Mouse (Mus musculus) monocyte, adult 2 months (primary cell): ENCODE data around the gene Svip.

ENCODE experiments used
- DNase-seq, 2 experiments: peaks; one replicate each; pipeline ENCODE4 v3.0.0; 2022; ENCODE audit warnings: low spot score in 2 of 2, low read depth in 1 of 2

Svip gene

GRCm38 (mm10) chr7:52005511-52006295, at the start of gene Svip:
Svip (minus strand) TSS chr7:52006018.
- DNase-seq: peak; percentile 47 to 67

GRCm38 (mm10) chr7:52037600-52038582, 32.1 kb upstream of the Svip start:
- no peak for DNase-seq

- no peak for DNase-seq
These were observed 18.3 kb upstream of the Svip start for GRCm38 (mm10) chr7:52024050-52024626.

- no peak for DNase-seq
These were observed 16.2 kb upstream of the Svip start for GRCm38 (mm10) chr7:52022039-52022438.

GRCm38 (mm10) chr7:52015628-52016027, 9.8 kb upstream of the Svip start, which contains the start of gene 1700015G11Rik:
1700015G11Rik (minus strand) TSS chr7:52015728.
- no peak for DNase-seq

GRCm38 (mm10) chr7:52015180-52015579, 9.4 kb upstream of the Svip start:
- no peak for DNase-seq

- DNase-seq: no peak
These were observed 7.6 kb upstream of the Svip start for GRCm38 (mm10) chr7:52013457-52013856.

- DNase-seq: no peak
These were observed 1.3 kb upstream of the Svip start for GRCm38 (mm10) chr7:52007138-52007537.

- DNase-seq: no peak
These were observed 445 bp upstream of the Svip start for GRCm38 (mm10) chr7:52006296-52006630.

GRCm38 (mm10) chr7:51991020-51991419, 14.8 kb downstream of the Svip start:
- no peak for DNase-seq

- peak; percentile 23 to 60 for DNase-seq
These were observed 18.9 kb downstream of the Svip start for GRCm38 (mm10) chr7:51986909-51987308.

- DNase-seq: no peak
These were observed 20.1 kb downstream of the Svip start for GRCm38 (mm10) chr7:51985763-51986162.

- no peak for DNase-seq
These were observed 23.5 kb downstream of the Svip start for GRCm38 (mm10) chr7:51982303-51982702.

GRCm38 (mm10) chr7:51979271-51979670, 26.5 kb downstream of the Svip start:
- DNase-seq: no peak

GRCm38 (mm10) chr7:51975181-51975580, 30.6 kb downstream of the Svip start:
- no peak for DNase-seq

GRCm38 (mm10) chr7:51973526-51973925, 32.3 kb downstream of the Svip start:
- DNase-seq: no peak

GRCm38 (mm10) chr7:51973091-51973490, 32.7 kb downstream of the Svip start:
- no peak for DNase-seq

GRCm38 (mm10) chr7:51972252-51972855, 33.5 kb downstream of the Svip start:
- no peak for DNase-seq

- no peak for DNase-seq
These were observed 36.4 kb downstream of the Svip start for GRCm38 (mm10) chr7:51969379-51969778.

- DNase-seq: no peak
These were observed 38.2 kb downstream of the Svip start for GRCm38 (mm10) chr7:51967581-51967980.

GRCm38 (mm10) chr7:51964681-51965080, 41.1 kb downstream of the Svip start:
- DNase-seq: no peak
